Mouse (Mus musculus) stomach, postnatal 0 days (tissue): Measurements from ENCODE around the gene Tmf1. TPM values are rescaled to one million over a fixed set of nuclear protein-coding genes. Genes with fewer than 3 reads are reported as not detected.
A peak's percentile ranks its signal among the peaks of the same experiment; 100 is the strongest.

Source experiments
- ATAC-seq: fragments of 200-750 bp; cut with Nextera tagmentation; 2 replicates; pipeline ENCODE4 v1.8.0; 2017; ENCODE audit not compliant: low FRiP score, low TSS enrichment
- DNase-seq: peaks from one replicate; pipeline ENCODE4 v3.0.0-alpha.2; 2016; ENCODE audit warnings: low spot score
- H3K27ac ChIP-seq: fragments of 300-500 bp; sonication (generic); replicated peaks from 2 replicates; pipeline ENCODE4 v1.5.1; 2014; ENCODE audit warnings: mild to moderate bottlenecking, control low read depth
- H3K27me3 ChIP-seq: fragments of 300-500 bp; sonication (generic); 2 replicates; pipeline ENCODE4 v1.6.1; 2014; ENCODE audit warnings: low read length; ENCODE audit not compliant: control insufficient read depth, insufficient read depth
- H3K36me3 ChIP-seq: fragments of 300-500 bp; sonication (generic); 2 replicates; pipeline ENCODE4 v1.6.1; 2014; ENCODE audit warnings: low read length, mixed read lengths; ENCODE audit not compliant: control insufficient read depth, insufficient read depth
- H3K4me1 ChIP-seq: fragments of 300-500 bp; sonication (generic); replicated peaks from 2 replicates; pipeline ENCODE4 v1.6.1; 2014; ENCODE audit warnings: antibody characterized with exemption; ENCODE audit not compliant: control insufficient read depth, insufficient read depth
- H3K4me2 ChIP-seq: fragments of 300-500 bp; sonication (generic); replicated peaks from 2 replicates; pipeline ENCODE4 v1.6.1; 2014; ENCODE audit warnings: low read depth, mild to moderate bottlenecking, control low read depth, moderate library complexity
- H3K4me3 ChIP-seq: fragments of 300-500 bp; sonication (generic); 2 replicates; pipeline ENCODE4 v1.5.1; 2014; ENCODE audit warnings: low read depth, low read length, control low read depth
- H3K9ac ChIP-seq: fragments of 300-500 bp; sonication (generic); 2 replicates; pipeline ENCODE4 v1.6.1; 2014; ENCODE audit warnings: mild to moderate bottlenecking, low read length, control low read depth, mixed read lengths
- H3K9me3 ChIP-seq: fragments of 300-500 bp; sonication (generic); 2 replicates; pipeline ENCODE4 v1.6.1; 2016; ENCODE audit warnings: low read length; ENCODE audit not compliant: control insufficient read depth
- CTCF ChIP-seq: IDR thresholded peaks from 2 replicates; pipeline ENCODE4 v1.5.1; 2016; ENCODE audit warnings: antibody characterized with exemption, low read depth, mild to moderate bottlenecking, moderate library complexity
- EP300 ChIP-seq: optimal IDR thresholded peaks from 2 replicates; pipeline ENCODE3; 2016; ENCODE audit warnings: antibody characterized with exemption
- WGBS: fragments of 180-500 bp; shearing (Covaris S2); extraction: QIAGEN DNeasy Blood & Tissue Kit; methylation state at CpG from one replicate; pipeline ENCODE4 v1.1.7; 2014; 5-methylcytosine and 5-hydroxymethylcytosine counted together
- polyA plus RNA-seq: library from polyadenylated mRNA; unstranded; fragments of >200 nt; fragmentation: Nextera tagmentation; extraction: Ambion mirVana; gene quantifications from 2 replicates; pipeline ENCODE4 v1.2.1, GENCODE M21; 2015

Tmf1 gene
- polyA plus RNA-seq, 1 experiment from 2014 or later, result 34.3 TPM

DNA sequence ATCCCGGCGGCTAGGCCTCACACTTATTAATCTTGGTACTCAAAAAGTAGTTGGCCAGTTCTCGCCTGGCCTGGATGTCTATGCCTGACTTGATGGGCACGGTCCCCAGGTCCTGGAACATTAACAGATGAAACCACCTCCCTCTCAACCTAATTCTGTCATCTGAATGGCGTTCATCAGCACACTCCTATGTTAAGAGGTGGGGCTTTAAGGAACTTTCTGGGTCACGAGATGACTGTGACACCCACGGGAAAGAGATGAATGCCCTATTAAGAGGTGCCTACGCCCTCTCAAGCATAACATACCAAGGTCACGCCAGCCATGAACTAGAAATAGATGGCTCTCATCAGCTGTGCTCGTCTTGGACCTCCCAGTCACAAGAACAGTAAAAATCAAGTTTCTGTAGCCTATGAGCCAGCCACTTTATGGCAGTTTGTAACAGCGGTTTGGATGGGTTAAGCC is 476 bp upstream of the Tmf1 start:
- H3K4me1 ChIP-seq, result no peaks in the 10 kb centered on the region
- H3K4me3 ChIP-seq, result peak overlapping the region; percentile 97
- H3K4me2 ChIP-seq, result peak overlapping the region; percentile 70
- H3K27ac ChIP-seq, result peak overlapping the region; percentile 97
- TF ChIP-seq CTCF, result no peak
- TF ChIP-seq EP300, result no peak
- H3K9ac ChIP-seq, result peak overlapping the region; percentile 96; the same call in 1 of the 2 replicates
- 0 out of 2 replicates have a peak, but pooled peaks cover 4% of the 10 kb centered on the region for H3K36me3 ChIP-seq
- DNase-seq (no peak), ATAC-seq (peak; percentile 68)
- H3K9me3 ChIP-seq, result no peaks in the 10 kb centered on the region
- H3K27me3 ChIP-seq, result no peaks in the 10 kb centered on the region
- WGBS, result 4% methylated on average over 11 of the region's 11 CpGs

DNA sequence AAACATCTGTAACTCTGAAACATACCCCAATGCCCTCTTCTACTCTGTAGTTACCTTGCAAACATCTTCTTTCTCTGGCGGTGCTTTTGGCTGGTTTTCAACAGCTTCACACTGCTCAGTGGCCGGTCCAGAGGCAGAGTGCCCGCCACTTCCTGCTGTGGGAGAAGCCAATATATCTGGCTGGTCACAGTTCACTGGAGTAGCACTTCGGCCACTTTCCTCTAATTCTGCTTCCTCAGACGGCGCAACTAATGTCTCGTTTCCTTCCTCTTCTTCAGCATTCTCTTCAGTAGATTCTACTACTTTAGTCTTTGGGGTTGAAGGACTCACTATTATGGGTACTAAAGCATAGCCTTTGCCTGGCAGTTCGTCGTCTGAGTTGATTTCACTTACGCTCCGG is 3.2 kb downstream of the Tmf1 start:
- Histone ChIP-seq H3K4me1 (no peaks in the 10 kb centered on the region), H3K4me3 (no peak overlapping the region), H3K9ac (no peak overlapping the region), H3K9me3 (no peaks in the 10 kb centered on the region), H3K27me3 (no peaks in the 10 kb centered on the region), H3K27ac (no peak overlapping the region), H3K36me3 (peaks cover 10% of the 10 kb centered on the region), H3K4me2 (no peak overlapping the region)
- TF ChIP-seq CTCF (no peak), EP300 (no peak)
- no peak for ATAC-seq
- 86% methylated on average over 11 of the region's 11 CpGs for WGBS
- no peak for DNase-seq

DNA sequence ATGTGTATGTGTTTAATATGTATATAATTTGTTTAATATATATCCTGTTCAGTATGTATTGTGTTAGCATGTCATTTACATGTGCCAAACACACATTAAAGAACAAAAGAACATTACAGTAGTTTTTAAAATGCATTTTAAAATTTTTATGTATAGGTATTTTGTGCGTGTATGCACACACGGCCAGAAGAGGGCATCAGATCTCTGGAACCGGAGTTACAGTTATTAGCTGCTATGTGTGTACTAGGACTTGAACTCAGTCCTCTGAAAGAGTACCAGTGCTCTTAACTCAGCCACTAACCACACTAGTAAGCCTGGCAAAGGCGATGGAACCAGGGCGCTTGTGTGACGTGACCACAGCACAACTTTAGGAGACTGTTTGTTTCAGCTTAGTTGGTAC is 28.8 kb downstream of the Tmf1 start:
- Histone ChIP-seq H3K27me3 (no peaks in the 10 kb centered on the region), H3K4me2 (no peak overlapping the region), H3K4me1 (no peaks in the 10 kb centered on the region), H3K4me3 (no peak overlapping the region), H3K27ac (no peak overlapping the region), H3K9ac (no peak overlapping the region), H3K9me3 (no peaks in the 10 kb centered on the region), H3K36me3 (no peaks in the 10 kb centered on the region; the same call in 1 of the 2 replicates)
- 84% methylated on average over 6 of the region's 6 CpGs for WGBS
- TF ChIP-seq EP300, result no peak
- peak; percentile 43 for TF ChIP-seq CTCF
- no peak for DNase-seq
- ATAC-seq, result no peak

DNA sequence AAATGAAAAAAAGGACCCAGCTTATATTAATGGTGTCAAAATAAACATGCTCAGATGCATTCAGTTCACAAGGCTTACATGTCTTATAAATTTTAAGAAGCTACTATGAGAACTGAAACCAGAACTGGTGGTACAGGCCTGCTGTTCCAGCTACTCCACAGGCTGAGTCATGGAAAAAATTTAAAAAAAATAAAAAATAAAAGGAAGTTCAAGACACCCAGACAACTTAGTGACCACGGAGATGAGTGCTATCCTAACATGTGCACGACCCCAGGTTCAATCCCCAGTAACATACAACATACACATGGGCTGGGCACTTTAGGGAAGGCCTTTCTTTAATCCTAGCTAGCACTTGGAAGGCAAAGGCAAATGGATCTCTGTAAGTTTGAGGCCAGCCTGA is 29.2 kb downstream of the Tmf1 start:
- H3K9me3 ChIP-seq, result no peaks in the 10 kb centered on the region
- WGBS, result 61% methylated on average over 2 of the region's 2 CpGs
- peak overlapping the region; percentile 95; the same call in 1 of the 2 replicates for H3K27ac ChIP-seq
- no peaks in the 10 kb centered on the region for H3K27me3 ChIP-seq
- DNase-seq (no peak), ATAC-seq (no peak)
- no peaks in the 10 kb centered on the region for H3K4me1 ChIP-seq
- H3K4me3 ChIP-seq, result no peak overlapping the region
- TF ChIP-seq EP300 (no peak), CTCF (no peak)
- no peak overlapping the region for H3K9ac ChIP-seq
- H3K4me2 ChIP-seq, result no peak overlapping the region
- H3K36me3 ChIP-seq, result no peaks in the 10 kb centered on the region; the same call in 1 of the 2 replicates

DNA sequence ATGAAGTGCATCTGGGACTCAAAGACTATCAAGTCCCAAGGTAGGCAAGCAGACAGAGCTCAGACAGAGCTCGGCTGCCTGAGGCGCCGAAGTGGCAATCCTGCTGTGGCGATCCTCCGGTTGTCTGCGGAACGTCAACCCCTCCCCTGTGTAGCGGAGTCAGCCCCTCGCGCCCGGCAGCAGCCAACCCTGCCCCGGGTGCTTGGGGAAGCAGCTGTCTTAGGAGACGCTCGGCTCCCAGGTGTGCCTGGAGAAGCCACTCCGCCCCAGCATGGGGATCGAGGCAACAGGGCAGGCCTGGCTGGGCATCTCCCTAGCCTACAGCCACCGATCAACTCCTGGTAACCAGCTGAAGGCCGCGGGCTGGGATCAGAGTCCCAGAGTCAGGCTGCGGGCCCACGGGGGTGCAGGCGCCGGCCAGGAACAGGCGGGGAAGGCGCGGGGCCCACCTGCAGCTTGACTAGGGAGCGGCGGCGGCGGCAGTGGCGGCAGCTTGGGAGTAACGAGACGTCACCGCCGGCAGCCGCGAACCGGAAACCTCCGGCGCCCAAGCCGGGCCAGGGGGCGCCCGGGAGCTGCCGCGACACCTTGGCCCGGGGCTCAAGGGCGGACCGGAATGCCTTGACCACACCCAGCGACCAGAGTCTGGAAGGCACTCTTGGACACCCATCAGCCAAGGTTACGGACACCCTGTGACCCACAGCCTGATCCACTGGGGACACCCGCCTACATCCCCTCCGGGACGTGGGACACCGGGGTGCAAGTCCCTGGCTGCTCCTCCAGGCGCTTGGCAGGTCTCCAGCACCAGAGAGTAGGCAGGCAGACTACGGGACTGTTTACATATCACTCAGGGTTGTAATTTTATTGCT is 30.3 kb downstream of the Tmf1 start, which contains the start of gene Eogt:
Gene Eogt (minus strand): TSS at position 800 of the 869 bp plus-strand sequence.
- Histone ChIP-seq H3K9me3 (no peaks in the 10 kb centered on the region), H3K27me3 (no peaks in the 10 kb centered on the region), H3K4me1 (no peaks in the 10 kb centered on the region), H3K36me3 (no peaks in the 10 kb centered on the region; the same call in 1 of the 2 replicates), H3K9ac (peak within 1 kb of the TSS; percentile 93), H3K4me3 (peak within 1 kb of the TSS; percentile 73), H3K27ac (peak within 1 kb of the TSS; percentile 95), H3K4me2 (peak within 1 kb of the TSS; percentile 98)
- DNase-seq (peak; percentile 89), ATAC-seq (peak; percentile 87)
- TF ChIP-seq CTCF (peak; percentile 70), EP300 (no peak)
- WGBS, result 1% methylated on average over 56 of the region's 56 CpGs
